Mouse (Mus musculus): ENCODE measurements around the gene Tmem30c.

DNA sequence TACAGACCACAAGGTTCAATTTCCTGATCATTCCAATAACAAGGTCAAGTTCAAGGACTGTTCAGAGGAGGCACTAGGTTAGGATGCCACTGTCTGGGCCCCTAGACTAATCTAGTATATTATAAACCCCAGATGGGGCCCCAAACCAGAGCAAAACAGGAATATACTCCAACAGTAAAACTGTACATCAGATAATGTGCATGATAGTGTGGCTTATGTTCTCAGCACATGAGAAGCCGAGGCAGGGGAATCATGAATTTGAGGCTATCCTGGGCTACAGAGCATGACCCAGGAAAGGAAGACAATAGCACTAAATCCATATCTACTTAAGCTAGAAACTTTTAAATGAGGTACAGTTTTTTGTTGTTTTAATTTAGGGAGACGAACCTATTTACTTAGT, 19.5 kb upstream of the Tmem30c start:
- TF ChIP-seq CTCF (IDR thresholded peaks at IDR 0.05; ENCODE audit: borderline replicate concordance, insufficient read depth, low read depth, low read length) (no peak), POLR2A (IDR thresholded peaks at IDR 0.05; ENCODE audit: borderline replicate concordance, insufficient read depth, low read length) (no peak)

Measured in cerebellum, adult 2 months (tissue).